Mouse (Mus musculus) layer of hippocampus, postnatal 14 days (tissue): Measurements from ENCODE around the gene Plcg1. TPM values are rescaled to one million over a fixed set of nuclear protein-coding genes. Genes with fewer than 3 reads are reported as not detected.

Source experiments
- total RNA-seq, 2 experiments: library from RNA; stranded (reverse); gene quantifications; 2 replicates each; pipeline ENCODE4 v1.2.3; 2021

Plcg1 gene
- total RNA-seq, 2 experiments from 2014 or later, result 109 to 114 TPM

Other genes with a start within 250 kb of the Plcg1 start
- 10 to 100 TPM; 80.3 to 88.0 TPM for gene Top1, start 85.4 kb upstream of the Plcg1 start, total RNA-seq
- 100 to 1,000 TPM; 114 to 125 TPM for gene Zhx3, start 141.7 kb downstream of the Plcg1 start, total RNA-seq
- 1 to 10 TPM; 1.1 to 1.5 TPM for gene Lpin3, start 149.4 kb downstream of the Plcg1 start, total RNA-seq
- under 1 TPM; 0.48 TPM for gene Emilin3, start 181.0 kb downstream of the Plcg1 start, total RNA-seq